Mouse (Mus musculus) neural tube, embryonic 14.5 days (tissue): ENCODE measurements around the gene Unc13d. TPM values are rescaled to one million over a fixed set of nuclear protein-coding genes. Genes with fewer than 3 reads are reported as not detected.
A peak's percentile ranks its signal among the peaks of the same experiment; 100 is the strongest.

Experiments
- ATAC-seq: fragments of 200-750 bp; cut with Nextera tagmentation; 2 replicates; pipeline ENCODE4 v1.8.0; 2017; ENCODE audit warnings: low read depth, mild to moderate bottlenecking, moderate TSS enrichment, moderate library complexity
- H3K27ac ChIP-seq: fragments of 300-500 bp; sonication (generic); 2 replicates; pipeline ENCODE4 v1.5.1; 2014; ENCODE audit warnings: low read depth, mild to moderate bottlenecking, control low read depth, low read length, moderate library complexity, mixed read lengths
- H3K27me3 ChIP-seq: fragments of 300-500 bp; sonication (generic); 2 replicates; pipeline ENCODE4 v1.6.1; 2014; ENCODE audit warnings: low read length; ENCODE audit not compliant: control insufficient read depth, insufficient read depth
- H3K36me3 ChIP-seq: fragments of 300-500 bp; sonication (generic); 2 replicates; pipeline ENCODE4 v1.6.1; 2014; ENCODE audit warnings: low read length, mixed read lengths; ENCODE audit not compliant: control insufficient read depth, insufficient read depth
- H3K4me1 ChIP-seq: fragments of 300-500 bp; sonication (generic); 2 replicates; pipeline ENCODE4 v1.6.1; 2014; ENCODE audit warnings: low read length; ENCODE audit not compliant: control insufficient read depth, insufficient read depth
- H3K4me2 ChIP-seq: fragments of 300-500 bp; sonication (generic); 2 replicates; pipeline ENCODE4 v1.6.1; 2014; ENCODE audit warnings: mild to moderate bottlenecking, low read depth, low read length, control low read depth
- H3K4me3 ChIP-seq: fragments of 300-500 bp; sonication (generic); 2 replicates; pipeline ENCODE4 v1.5.1; 2014; ENCODE audit warnings: low read depth, low read length, control low read depth, mixed read lengths
- H3K9ac ChIP-seq: fragments of 300-500 bp; sonication (generic); replicated peaks from 2 replicates; pipeline ENCODE4 v1.6.1; 2014; ENCODE audit warnings: low read depth, mild to moderate bottlenecking, control low read depth, low read length, mixed read lengths
- H3K9me3 ChIP-seq: fragments of 300-500 bp; sonication (generic); 2 replicates; pipeline ENCODE4 v1.6.1; 2016; ENCODE audit warnings: low read length; ENCODE audit not compliant: control insufficient read depth
- WGBS: fragments of 180-500 bp; shearing (Covaris S2); extraction: QIAGEN DNeasy Blood & Tissue Kit; methylation state at CpG from one replicate; pipeline ENCODE4 v1.1.7; 2014; 5-methylcytosine and 5-hydroxymethylcytosine counted together
- polyA plus RNA-seq: library from polyadenylated mRNA; unstranded; fragments of >200 nt; fragmentation: Nextera tagmentation; extraction: Ambion mirVana; gene quantifications from 2 replicates; pipeline ENCODE4 v1.2.1, GENCODE M21; 2014

Gene Unc13d
- polyA plus RNA-seq, 1 experiment from 2014 or later = 0.88 TPM

DNA sequence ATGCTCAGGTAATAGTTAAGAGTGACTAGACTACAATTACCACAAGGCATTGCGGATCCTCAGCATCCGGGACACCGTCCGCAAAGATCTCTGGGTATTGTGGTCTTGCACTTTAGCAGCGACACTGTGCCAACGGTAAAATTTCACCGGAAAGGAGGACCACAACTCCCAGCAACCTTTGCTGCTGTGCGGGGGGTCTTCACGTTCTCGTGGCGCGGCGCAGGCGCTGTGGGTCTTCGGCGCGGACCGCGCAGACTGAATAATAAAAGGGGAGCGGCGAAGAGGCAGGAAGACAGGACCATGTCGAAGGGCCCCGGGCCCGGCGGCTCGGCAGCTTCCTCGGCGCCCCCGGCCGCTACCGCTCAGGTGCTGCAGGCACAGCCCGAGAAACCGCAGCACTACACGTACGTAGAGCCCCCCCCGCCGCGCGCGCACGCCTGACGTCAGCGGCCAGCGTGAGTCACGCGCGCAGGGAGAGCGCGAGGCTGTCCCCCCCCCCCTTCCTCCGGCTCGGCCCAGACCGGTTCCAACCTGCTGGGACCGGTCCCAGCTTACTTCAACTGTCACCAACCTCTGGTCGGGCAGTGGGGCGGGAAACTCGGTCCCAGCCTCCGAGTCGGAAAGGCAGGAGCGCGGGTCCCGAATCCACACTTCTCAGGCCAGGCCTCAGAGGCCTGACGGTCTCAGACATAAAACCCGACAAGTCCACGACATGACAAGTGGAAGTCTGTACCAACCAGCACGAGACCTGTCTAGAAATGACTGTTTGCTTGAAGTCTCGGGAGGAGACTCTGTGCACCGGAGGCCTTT, 47.5 kb downstream of the Unc13d start, which contains the start of gene Unk:
Gene Unk (plus strand): TSS at position 235 of the 810 bp plus-strand sequence.
- ATAC-seq = peak; percentile 94
- Histone ChIP-seq H3K36me3 (no peaks in the 10 kb centered on the region), H3K4me2 (peak within 1 kb of the TSS; percentile 91), H3K4me3 (peak within 1 kb of the TSS; percentile 64), H3K27me3 (no peaks in the 10 kb centered on the region), H3K27ac (peak within 1 kb of the TSS; percentile 100), H3K9me3 (no peaks in the 10 kb centered on the region), H3K4me1 (peaks cover 8% of the 10 kb centered on the region), H3K9ac (peak within 1 kb of the TSS; percentile 95)
- under 1% methylated on average over 46 of the region's 67 CpGs for WGBS

- no peaks in the 10 kb centered on the region for H3K36me3 ChIP-seq
- WGBS = 91% methylated on average over 6 of the region's 6 CpGs
Measured at GRCm38 (mm10) chr11:116029086-116029865, 48.5 kb downstream of the Unc13d start.

GRCm38 (mm10) chr11:116028177-116028865, 49.4 kb downstream of the Unc13d start:
- ATAC-seq = no peak
- H3K4me2 ChIP-seq = no peak overlapping the region
- H3K9me3 ChIP-seq = no peaks in the 10 kb centered on the region
- no peak overlapping the region for H3K9ac ChIP-seq
- no peaks in the 10 kb centered on the region for H3K36me3 ChIP-seq
- no peak overlapping the region for H3K4me3 ChIP-seq
- 84% methylated on average over 9 of the region's 9 CpGs for WGBS
- no peaks in the 10 kb centered on the region for H3K27me3 ChIP-seq
- H3K27ac ChIP-seq = no peak overlapping the region
- peaks cover 8% of the 10 kb centered on the region for H3K4me1 ChIP-seq

More at GRCm38 (mm10) chr11:116029086-116029865, 48.5 kb downstream of the Unc13d start:
- Histone ChIP-seq H3K4me1 (peaks cover 8% of the 10 kb centered on the region), H3K27ac (peak overlapping the region; percentile 100; the same call in 1 of the 2 replicates), H3K4me3 (peak overlapping the region; percentile 64), H3K9ac (peak overlapping the region; percentile 49; the same call in 1 of the 2 replicates), H3K4me2 (peak overlapping the region; percentile 64), H3K9me3 (no peaks in the 10 kb centered on the region), H3K27me3 (no peaks in the 10 kb centered on the region)
- ATAC-seq = 0 out of 2 replicates have a peak, but pooled peaks have one; percentile 1

DNA sequence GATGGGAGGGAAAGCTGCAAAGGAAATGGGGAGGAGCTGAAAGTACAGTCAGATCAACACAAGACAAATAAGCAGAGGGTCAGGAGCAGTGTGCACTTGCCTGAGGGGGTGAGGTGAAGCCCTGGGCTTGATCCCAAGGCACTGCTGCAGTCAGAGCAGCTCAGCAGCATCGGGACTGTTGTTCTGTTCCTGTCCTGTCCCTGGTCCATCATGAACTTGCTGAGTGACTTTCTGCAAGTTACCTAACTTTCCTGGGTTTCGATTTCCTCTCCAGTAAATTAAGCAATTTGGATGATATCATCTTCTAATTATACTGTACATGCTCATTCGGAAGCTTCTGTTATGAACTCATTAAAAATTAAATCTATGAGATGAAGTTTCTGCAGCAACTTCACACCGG, 50.0 kb downstream of the Unc13d start, which contains the start of gene H3f3b:
Gene H3f3b (minus strand): TSS at position 207 of the 400 bp plus-strand sequence.
- Histone ChIP-seq H3K9ac (no peak within 1 kb of the TSS), H3K36me3 (no peaks in the 10 kb centered on the region), H3K4me1 (peaks cover 8% of the 10 kb centered on the region), H3K4me3 (no peak within 1 kb of the TSS), H3K4me2 (no peak within 1 kb of the TSS), H3K27me3 (no peaks in the 10 kb centered on the region), H3K9me3 (no peaks in the 10 kb centered on the region), H3K27ac (no peak within 1 kb of the TSS)
- WGBS = 86% methylated on average over 4 of the region's 4 CpGs
- no peak for ATAC-seq

DNA sequence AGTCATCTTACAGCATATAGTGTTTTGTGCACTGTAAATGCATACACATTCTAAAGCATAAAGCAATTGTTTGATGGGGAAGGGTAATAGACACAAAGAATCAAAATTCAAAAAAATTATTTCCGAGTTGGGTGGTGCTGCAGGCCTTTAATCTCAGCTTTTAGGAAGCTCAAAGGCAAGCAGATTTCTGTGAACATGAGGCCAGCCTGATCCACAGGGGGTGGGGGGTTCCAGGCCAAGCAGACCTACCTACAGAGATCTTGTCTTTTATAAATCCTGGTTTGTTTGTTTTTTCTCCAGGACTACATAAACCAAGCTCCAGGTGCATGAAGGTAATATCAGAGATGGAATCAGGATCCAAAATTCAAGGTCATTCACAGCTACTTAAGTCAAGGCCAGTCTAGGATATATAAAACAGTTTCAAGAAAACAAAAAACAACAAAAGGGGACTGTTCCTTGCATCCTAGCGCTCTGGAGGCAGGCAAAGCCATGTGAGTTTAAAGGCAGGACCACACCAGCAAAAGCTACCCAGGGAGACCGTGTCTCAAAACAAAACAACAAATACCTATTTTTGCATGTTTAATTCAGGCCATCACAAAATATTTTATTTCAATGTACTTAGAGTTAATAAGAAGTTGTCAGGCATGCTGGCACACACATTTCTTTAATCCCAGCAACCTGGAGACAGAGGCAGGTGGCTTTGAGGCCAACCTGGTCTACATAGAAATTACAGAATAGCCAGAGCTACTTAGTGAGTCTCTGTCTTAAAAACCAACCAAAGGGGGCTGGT, 52.5 kb downstream of the Unc13d start:
- no peak overlapping the region for H3K4me2 ChIP-seq
- no peaks in the 10 kb centered on the region for H3K9me3 ChIP-seq
- no peak for ATAC-seq
- no peak overlapping the region for H3K4me3 ChIP-seq
- WGBS = 92% methylated on average over 3 of the region's 3 CpGs
- peak overlapping the region; percentile 64 for H3K27ac ChIP-seq
- peaks cover 14% of the 10 kb centered on the region for H3K4me1 ChIP-seq
- peaks cover 16% of the 10 kb centered on the region; the same call in 1 of the 2 replicates for H3K36me3 ChIP-seq
- H3K27me3 ChIP-seq = no peaks in the 10 kb centered on the region
- no peak overlapping the region for H3K9ac ChIP-seq

DNA sequence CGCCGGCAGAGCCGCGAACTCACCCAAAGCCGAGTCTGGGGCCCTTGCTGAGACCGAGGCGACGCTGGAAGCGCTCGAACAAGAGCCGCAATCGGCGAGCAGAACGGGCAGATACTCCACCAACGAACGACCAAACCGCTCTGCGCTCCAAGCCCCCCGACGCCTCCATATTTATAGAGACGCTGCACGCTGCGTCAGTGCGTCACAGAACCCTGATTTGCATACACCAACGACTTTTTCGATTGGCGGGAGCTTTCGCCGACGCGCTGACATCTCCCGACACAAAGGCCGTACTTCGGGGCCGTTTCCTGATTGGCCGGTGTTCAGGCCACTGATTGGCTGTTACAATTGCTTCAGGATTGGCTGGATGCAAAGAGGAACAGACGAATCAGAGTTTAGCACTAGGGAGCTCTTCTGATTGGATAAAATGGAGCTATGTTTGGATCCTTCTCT, 53.4 kb downstream of the Unc13d start:
- Histone ChIP-seq H3K27ac (peak overlapping the region; percentile 100), H3K27me3 (no peaks in the 10 kb centered on the region), H3K4me1 (peaks cover 14% of the 10 kb centered on the region), H3K36me3 (peaks cover 16% of the 10 kb centered on the region; the same call in 1 of the 2 replicates), H3K4me3 (peak overlapping the region; percentile 99), H3K9ac (peak overlapping the region; percentile 100), H3K9me3 (no peaks in the 10 kb centered on the region), H3K4me2 (no peak overlapping the region)
- under 1% methylated on average over 37 of the region's 37 CpGs for WGBS
- ATAC-seq = peak; percentile 95

DNA sequence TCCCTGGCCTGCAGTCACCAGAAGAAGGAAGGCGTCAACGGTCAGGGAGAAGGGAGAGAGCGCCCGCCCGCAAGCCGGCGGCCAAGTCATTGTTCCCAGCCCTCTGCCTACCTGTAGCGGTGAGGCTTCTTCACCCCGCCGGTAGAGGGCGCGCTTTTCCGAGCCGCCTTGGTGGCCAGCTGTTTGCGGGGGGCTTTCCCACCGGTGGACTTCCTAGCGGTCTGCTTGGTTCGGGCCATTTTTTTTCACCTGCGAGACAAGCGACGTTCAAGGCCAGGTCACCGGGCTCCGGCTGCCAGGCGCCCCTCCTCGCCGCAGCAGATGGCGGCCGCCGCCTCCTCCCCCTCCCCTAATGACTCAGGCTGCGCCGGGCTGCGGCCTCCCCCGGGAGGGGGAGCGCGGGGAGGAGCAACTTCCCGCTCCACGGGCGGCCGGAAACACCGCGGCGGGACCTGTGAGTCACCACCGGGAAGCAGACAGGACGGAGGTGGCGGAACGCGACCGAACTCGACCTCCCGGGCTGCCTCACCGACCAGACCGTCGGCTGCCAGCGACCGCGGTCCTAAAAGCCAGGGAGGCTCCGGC, 53.9 kb downstream of the Unc13d start:
- WGBS = under 1% methylated on average over 47 of the region's 57 CpGs
- ATAC-seq = peak; percentile 62
- peak overlapping the region; percentile 100 for H3K9ac ChIP-seq

More for the DNA sequence above, 53.9 kb downstream of the Unc13d start:
- H3K27me3 ChIP-seq = no peaks in the 10 kb centered on the region
- no peaks in the 10 kb centered on the region for H3K9me3 ChIP-seq
- H3K36me3 ChIP-seq = peaks cover 16% of the 10 kb centered on the region; the same call in 1 of the 2 replicates
- H3K4me3 ChIP-seq = peak overlapping the region; percentile 99
- H3K4me1 ChIP-seq = peaks cover 14% of the 10 kb centered on the region
- H3K27ac ChIP-seq = peak overlapping the region; percentile 100
- peak overlapping the region; percentile 41 for H3K4me2 ChIP-seq
